Mouse (Mus musculus) myocyte (in vitro differentiated cells): ENCODE data around the gene Hcrtr1. TPM values are rescaled to one million over a fixed set of nuclear protein-coding genes. Genes with fewer than 3 reads are reported as not detected.
A peak's percentile ranks its signal among the peaks of the same experiment; 100 is the strongest.

Experiments
- H3K27me3 ChIP-seq: one replicate; pipeline ENCODE4 v1.6.1; 2011; ENCODE audit not compliant: control insufficient read depth, insufficient read depth, insufficient read length
- H3K36me3 ChIP-seq: one replicate; pipeline ENCODE4 v1.6.1; 2011; ENCODE audit not compliant: control insufficient read depth, insufficient read depth
- H3K4me2 ChIP-seq: one replicate; pipeline ENCODE4 v1.6.1; 2011; ENCODE audit warnings: low read depth, control low read depth
- H3K4me3 ChIP-seq: one replicate; pipeline ENCODE4 v1.5.1; 2011; ENCODE audit warnings: mild to moderate bottlenecking, control low read depth, moderate library complexity
- H3K79me2 ChIP-seq: one replicate; pipeline ENCODE4 v1.6.1; 2011; ENCODE audit not compliant: control insufficient read depth, insufficient read depth
- H3ac ChIP-seq: one replicate; pipeline ENCODE4 v1.6.1; 2011; ENCODE audit not compliant: control insufficient read depth, insufficient read length
- CEBPB ChIP-seq: IDR thresholded peaks from 2 replicates; pipeline ENCODE4 v1.6.1; 2011; ENCODE audit warnings: mild to moderate bottlenecking, moderate library complexity; ENCODE audit not compliant: poor library complexity, insufficient read depth, severe bottlenecking
- E2F4 ChIP-seq: IDR thresholded peaks from one replicate; pipeline ENCODE4 v1.6.1; 2011; ENCODE audit warnings: mild to moderate bottlenecking, control low read depth, moderate library complexity; ENCODE audit not compliant: insufficient read depth
- MAX ChIP-seq: IDR thresholded peaks from one replicate; pipeline ENCODE4 v1.6.1; 2011; ENCODE audit warnings: low read depth, mild to moderate bottlenecking, control low read depth
- MYOD1 ChIP-seq, 3 experiments: IDR thresholded peaks; one replicate each; pipeline ENCODE4 v1.6.1; 2011; ENCODE audit warnings: control low read depth in 2 of 3, low read depth in 2 of 3, mild to moderate bottlenecking in 2 of 3, moderate library complexity in 1 of 3; ENCODE audit not compliant: insufficient read length in 2 of 3, control insufficient read depth in 1 of 3
- MYOG ChIP-seq, 3 experiments: IDR thresholded peaks; one replicate each; pipeline ENCODE4 v1.6.1; 2011; ENCODE audit warnings: control low read depth in 2 of 3, low read depth in 2 of 3, mild to moderate bottlenecking in 2 of 3; ENCODE audit not compliant: insufficient read length in 2 of 3, control insufficient read depth in 1 of 3, insufficient read depth in 1 of 3
- POLR2A ChIP-seq: IDR thresholded peaks from one replicate; pipeline ENCODE4 v1.6.1; 2011; ENCODE audit warnings: low read depth, mild to moderate bottlenecking, control low read depth, moderate library complexity; ENCODE audit not compliant: insufficient read length
- POLR2AphosphoS2 ChIP-seq: IDR thresholded peaks from one replicate; pipeline ENCODE4 v1.6.1; 2011; ENCODE audit warnings: low read depth, control low read depth; ENCODE audit not compliant: insufficient read length
- REST ChIP-seq: IDR thresholded peaks from one replicate; pipeline ENCODE4 v1.6.1; 2011; ENCODE audit warnings: mild to moderate bottlenecking, control low read depth, moderate library complexity; ENCODE audit not compliant: insufficient read depth, insufficient read length
- SRF ChIP-seq: IDR thresholded peaks from one replicate; pipeline ENCODE4 v1.6.1; 2011; ENCODE audit warnings: low read depth; ENCODE audit not compliant: control insufficient read depth, insufficient read length
- TCF12 ChIP-seq: IDR thresholded peaks from one replicate; pipeline ENCODE4 v1.6.1; 2011; ENCODE audit warnings: mild to moderate bottlenecking, control low read depth; ENCODE audit not compliant: poor library complexity, insufficient read depth, severe bottlenecking
- TCF3 ChIP-seq: IDR thresholded peaks from one replicate; pipeline ENCODE4 v1.6.1; 2011; ENCODE audit warnings: low read depth, control low read depth; ENCODE audit not compliant: insufficient read length
- USF1 ChIP-seq: IDR thresholded peaks from one replicate; pipeline ENCODE4 v1.6.1; 2011; ENCODE audit warnings: low read depth, mild to moderate bottlenecking, control low read depth, moderate library complexity
- polyA plus RNA-seq: library from polyadenylated mRNA; unstranded; fragments of >200 nt; fragmentation: generic; extraction: Trizol; gene quantifications from one replicate; pipeline ENCODE4 v1.2.1, GENCODE M21; 2012; ENCODE audit warnings: missing spikeins

Gene Hcrtr1
- polyA plus RNA-seq, 1 experiment, result not detected

- TF ChIP-seq MAX (no peak), USF1 (no peak), MYOD1 (IDR thresholded peaks at IDR 0.05; ENCODE audit: control insufficient read depth in 1 of 3, insufficient read length in 2 of 3, low read depth in 2 of 3) (no peak), CEBPB (no peak), POLR2AphosphoS2 (no peak), SRF (no peak), TCF3 (no peak), TCF12 (no peak), MYOG (IDR thresholded peaks at IDR 0.05; ENCODE audit: control insufficient read depth in 1 of 3, insufficient read depth in 1 of 3, insufficient read length in 2 of 3, low read depth in 2 of 3) (no peak), REST (no peak), E2F4 (no peak), POLR2A (no peak)
- no peaks in the 10 kb centered on the region for H3K27me3 ChIP-seq
- H3ac ChIP-seq, result no peak overlapping the region
- no peak overlapping the region for H3K4me3 ChIP-seq
- H3K36me3 ChIP-seq, result peaks cover 15% of the 10 kb centered on the region
- H3K79me2 ChIP-seq, result no peaks in the 10 kb centered on the region
- H3K4me2 ChIP-seq, result no peak overlapping the region
Measured at GRCm38 (mm10) chr4:130124110-130124509, 15.0 kb downstream of the Hcrtr1 start.

GRCm38 (mm10) chr4:130123020-130123419 is 16.1 kb downstream of the Hcrtr1 start:
- no peak for TF ChIP-seq MYOD1 (IDR thresholded peaks at IDR 0.05; ENCODE audit: control insufficient read depth in 1 of 3, insufficient read length in 2 of 3, low read depth in 2 of 3)
- TF ChIP-seq POLR2A, result no peak
- no peak for TF ChIP-seq TCF3
- TF ChIP-seq CEBPB, result no peak
- TF ChIP-seq REST, result no peak
- TF ChIP-seq POLR2AphosphoS2, result no peak
- TF ChIP-seq SRF, result no peak
- TF ChIP-seq TCF12, result no peak
- no peak for TF ChIP-seq MYOG (IDR thresholded peaks at IDR 0.05; ENCODE audit: control insufficient read depth in 1 of 3, insufficient read depth in 1 of 3, insufficient read length in 2 of 3, low read depth in 2 of 3)
- no peak for TF ChIP-seq USF1
- no peak for TF ChIP-seq MAX
- TF ChIP-seq E2F4, result no peak
- Histone ChIP-seq H3K27me3 (no peaks in the 10 kb centered on the region), H3ac (no peak overlapping the region), H3K4me3 (no peak overlapping the region), H3K4me2 (no peak overlapping the region), H3K36me3 (peaks cover 15% of the 10 kb centered on the region), H3K79me2 (no peaks in the 10 kb centered on the region)

DNA sequence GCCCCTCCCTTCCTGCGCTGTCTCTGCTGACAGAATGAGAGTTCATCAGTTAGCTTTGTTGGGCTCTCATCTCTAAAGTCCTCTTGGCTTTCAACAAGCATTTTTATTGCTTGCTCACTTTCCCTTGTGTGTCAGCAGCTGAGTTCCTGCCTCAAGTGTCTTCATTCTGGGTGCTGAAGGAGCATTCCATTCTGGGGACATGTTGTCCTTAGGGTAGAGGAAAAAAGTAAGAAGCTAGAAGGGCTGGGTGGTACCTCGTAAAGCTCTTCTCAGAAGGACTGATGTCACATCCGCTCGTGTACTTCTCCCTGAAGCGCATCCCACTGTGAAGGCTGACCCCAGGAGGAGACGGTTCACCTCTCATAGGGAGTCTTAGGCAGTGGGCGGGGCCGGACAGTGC is 17.6 kb downstream of the Hcrtr1 start:
- no peak for TF ChIP-seq SRF
- TF ChIP-seq POLR2AphosphoS2, result no peak
- no peak for TF ChIP-seq E2F4
- TF ChIP-seq REST, result no peak
- no peak for TF ChIP-seq POLR2A
- no peak for TF ChIP-seq TCF12
- TF ChIP-seq MAX, result no peak
- TF ChIP-seq USF1, result no peak
- TF ChIP-seq MYOG (IDR thresholded peaks at IDR 0.05; ENCODE audit: control insufficient read depth in 1 of 3, insufficient read depth in 1 of 3, insufficient read length in 2 of 3, low read depth in 2 of 3), result no peak
- TF ChIP-seq MYOD1 (IDR thresholded peaks at IDR 0.05; ENCODE audit: control insufficient read depth in 1 of 3, insufficient read length in 2 of 3, low read depth in 2 of 3), result no peak
- TF ChIP-seq TCF3, result no peak
- H3K27me3 ChIP-seq, result no peaks in the 10 kb centered on the region
- no peak overlapping the region for H3K4me3 ChIP-seq
- no peak overlapping the region for H3ac ChIP-seq
- H3K36me3 ChIP-seq, result peaks cover 15% of the 10 kb centered on the region
- no peaks in the 10 kb centered on the region for H3K79me2 ChIP-seq
- no peak overlapping the region for H3K4me2 ChIP-seq

DNA sequence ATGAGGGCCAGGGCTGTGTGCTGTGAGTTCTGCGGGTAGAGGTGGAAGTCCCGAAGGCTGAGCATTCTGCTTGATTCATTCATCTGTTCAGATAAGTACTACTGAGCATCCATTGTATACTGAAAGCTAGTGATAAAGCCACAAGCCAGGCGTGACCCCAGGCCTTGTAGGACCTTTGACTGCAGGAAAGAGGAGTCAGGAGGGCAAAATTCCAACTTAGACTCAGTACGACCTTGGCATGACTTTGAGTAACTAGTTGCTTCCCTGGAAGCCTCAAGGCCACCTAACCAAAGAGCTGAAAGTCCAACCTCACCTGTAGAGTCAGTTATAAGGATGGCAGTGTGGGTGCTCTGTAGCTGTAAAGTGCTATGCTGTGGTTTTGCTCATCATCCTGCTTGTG is 18.4 kb downstream of the Hcrtr1 start:
- Histone ChIP-seq H3K4me3 (no peak overlapping the region), H3K27me3 (no peaks in the 10 kb centered on the region), H3K79me2 (no peaks in the 10 kb centered on the region), H3K4me2 (no peak overlapping the region), H3K36me3 (peaks cover 13% of the 10 kb centered on the region), H3ac (no peak overlapping the region)
- no peak for TF ChIP-seq MYOG (IDR thresholded peaks at IDR 0.05; ENCODE audit: control insufficient read depth in 1 of 3, insufficient read depth in 1 of 3, insufficient read length in 2 of 3, low read depth in 2 of 3)
- no peak for TF ChIP-seq TCF3
- no peak for TF ChIP-seq CEBPB
- TF ChIP-seq USF1, result no peak
- no peak for TF ChIP-seq REST
- no peak for TF ChIP-seq MAX
- TF ChIP-seq POLR2A, result no peak
- no peak for TF ChIP-seq POLR2AphosphoS2
- TF ChIP-seq TCF12, result no peak
- no peak for TF ChIP-seq E2F4
- no peak for TF ChIP-seq SRF
- TF ChIP-seq MYOD1 (IDR thresholded peaks at IDR 0.05; ENCODE audit: control insufficient read depth in 1 of 3, insufficient read length in 2 of 3, low read depth in 2 of 3), result no peak

DNA sequence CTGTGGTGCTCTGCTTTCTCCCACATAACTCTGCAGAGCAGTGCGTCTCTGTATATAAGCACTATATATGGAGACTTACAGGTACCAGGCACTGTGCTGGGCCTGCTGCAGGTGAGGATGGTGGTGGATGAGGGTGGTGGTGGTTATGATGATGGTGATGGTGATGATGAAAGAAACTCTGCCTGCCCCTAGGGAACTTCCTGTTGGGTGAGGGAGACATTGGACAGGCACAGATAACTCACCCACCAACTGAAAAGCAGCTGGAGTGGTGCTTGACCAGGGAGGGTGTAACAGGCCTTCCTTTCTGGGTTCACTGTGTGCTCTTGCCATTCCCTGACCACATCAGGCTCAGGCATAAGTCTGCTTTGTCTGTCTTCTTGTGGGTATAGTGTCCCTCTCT is 26.4 kb downstream of the Hcrtr1 start:
- no peak overlapping the region for H3ac ChIP-seq
- no peaks in the 10 kb centered on the region for H3K27me3 ChIP-seq
- TF ChIP-seq TCF3, result no peak
- TF ChIP-seq E2F4, result no peak
- no peak for TF ChIP-seq POLR2A
- no peak for TF ChIP-seq SRF
- no peak for TF ChIP-seq REST
- no peak for TF ChIP-seq USF1
- TF ChIP-seq MYOD1 (IDR thresholded peaks at IDR 0.05; ENCODE audit: control insufficient read depth in 1 of 3, insufficient read length in 2 of 3, low read depth in 2 of 3), result no peak
- TF ChIP-seq MYOG (IDR thresholded peaks at IDR 0.05; ENCODE audit: control insufficient read depth in 1 of 3, insufficient read depth in 1 of 3, insufficient read length in 2 of 3, low read depth in 2 of 3), result no peak
- no peak for TF ChIP-seq POLR2AphosphoS2
- TF ChIP-seq CEBPB, result no peak
- no peak for TF ChIP-seq TCF12
- TF ChIP-seq MAX, result no peak
- peaks cover 30% of the 10 kb centered on the region for H3K79me2 ChIP-seq
- no peak overlapping the region for H3K4me3 ChIP-seq
- H3K4me2 ChIP-seq, result peak overlapping the region; percentile 42
- no peaks in the 10 kb centered on the region for H3K36me3 ChIP-seq
